Mouse (Mus musculus): ENCODE data around the gene Serpine2. TPM values are rescaled to one million over a fixed set of nuclear protein-coding genes. Genes with fewer than 3 reads are reported as not detected.

Gene Serpine2
- polyA plus RNA-seq, 1 experiment from 2014 or later: 48.0 TPM

GRCm38 (mm10) chr1:79759006-79759405 is 102.0 kb downstream of the Serpine2 start:
- DNase-seq (ENCODE audit: low spot score): no peak

GRCm38 (mm10) chr1:79757597-79757996 is 103.4 kb downstream of the Serpine2 start:
- DNase-seq (ENCODE audit: low spot score): no peak

- DNase-seq (ENCODE audit: low spot score): no peak
These were observed 103.8 kb downstream of the Serpine2 start for GRCm38 (mm10) chr1:79757161-79757560.

GRCm38 (mm10) chr1:79756417-79756816 is 104.6 kb downstream of the Serpine2 start:
- no peak for DNase-seq (ENCODE audit: low spot score)

- no peak for DNase-seq (ENCODE audit: low spot score)
These were observed 105.6 kb downstream of the Serpine2 start for GRCm38 (mm10) chr1:79755376-79755775.

- DNase-seq (ENCODE audit: low spot score): no peak
These were observed 106.0 kb downstream of the Serpine2 start for GRCm38 (mm10) chr1:79754936-79755335.

- no peak for DNase-seq (ENCODE audit: low spot score)
These were observed 107.5 kb downstream of the Serpine2 start for GRCm38 (mm10) chr1:79753456-79753855.

GRCm38 (mm10) chr1:79752714-79753340 is 108.2 kb downstream of the Serpine2 start:
- no peak for DNase-seq (ENCODE audit: low spot score)

- no peak for DNase-seq (ENCODE audit: low spot score)
These were observed 108.8 kb downstream of the Serpine2 start for GRCm38 (mm10) chr1:79752015-79752695.

GRCm38 (mm10) chr1:79751186-79751585 is 109.8 kb downstream of the Serpine2 start:
- no peak for DNase-seq (ENCODE audit: low spot score)

- no peak for DNase-seq (ENCODE audit: low spot score)
These were observed 114.9 kb downstream of the Serpine2 start for GRCm38 (mm10) chr1:79746056-79746455.

Other genes with a start within 250 kb of the Serpine2 start
- gene Ap1s3, start 189.2 kb downstream of the Serpine2 start, polyA plus RNA-seq (2015; fragmentation: Nextera tagmentation; extraction: Ambion mirVana): 1.2 and 1.3 TPM in 2 replicates
- gene Mrpl44, start 85.2 kb downstream of the Serpine2 start, polyA plus RNA-seq (2015; fragmentation: Nextera tagmentation; extraction: Ambion mirVana): 57.8 and 63.9 TPM in 2 replicates
- gene Wdfy1, start 85.0 kb downstream of the Serpine2 start, polyA plus RNA-seq (2015; fragmentation: Nextera tagmentation; extraction: Ambion mirVana): 16.6 and 18.5 TPM in 2 replicates

All from thymus, postnatal 0 days (tissue).